Mouse (Mus musculus) kidney, adult 2 months (tissue): ENCODE measurements around the gene Cstf1.

ENCODE experiments used
- CTCF ChIP-seq: fragments of 200-500 bp; conservative IDR thresholded peaks from 2 replicates; pipeline ENCODE4 v1.5.1; 2011; ENCODE audit warnings: low read depth, mild to moderate bottlenecking, control low read depth, low read length, moderate library complexity, mixed read lengths; ENCODE audit not compliant: insufficient read depth, insufficient read length
- POLR2A ChIP-seq: fragments of 200-500 bp; IDR thresholded peaks from one replicate; pipeline ENCODE4 v1.6.1; 2011; ENCODE audit warnings: low read depth, low read length, control low read depth

GRCm38 (mm10) chr2:172405011-172405410 lies 34.5 kb downstream of the Cstf1 start:
- TF ChIP-seq CTCF (no peak), POLR2A (no peak)
